Mouse (Mus musculus) right cerebral cortex, postnatal 14 days (tissue): ENCODE results near the gene Ankrd12.

Experiments used
- DNase-seq: peaks from one replicate; pipeline ENCODE4 v3.0.0; 2022

The Ankrd12 gene

DNA sequence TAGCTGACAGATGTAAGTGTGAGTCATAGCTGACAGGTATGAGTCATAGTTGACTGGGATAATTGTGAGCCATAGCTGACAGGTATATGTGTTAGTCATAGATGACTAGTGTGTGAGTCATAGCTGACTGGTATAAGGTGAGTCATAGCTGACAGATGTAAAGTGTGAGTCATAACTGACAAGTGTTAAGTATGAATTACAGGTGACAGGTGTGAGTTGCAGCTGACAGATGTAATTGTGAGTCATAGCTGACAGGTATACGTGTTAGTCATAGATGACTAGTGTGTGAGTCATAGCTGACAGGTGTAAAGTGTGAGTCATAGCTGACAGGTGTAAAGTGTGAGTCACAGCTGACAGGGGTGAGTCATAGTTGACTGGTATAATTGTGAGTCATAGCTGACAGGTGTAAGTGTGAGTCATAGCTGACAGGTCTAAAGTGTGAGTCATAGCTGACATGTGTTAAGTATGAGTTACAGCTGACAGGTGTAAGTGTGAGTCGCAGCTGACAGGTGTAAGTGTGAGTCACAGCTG lies 115.2 kb downstream of the Ankrd12 start:
- DNase-seq = no peak

- DNase-seq = no peak
Measured at GRCm38 (mm10) chr17:65959011-65959410, 117.9 kb downstream of the Ankrd12 start.

- DNase-seq = no peak
Measured at GRCm38 (mm10) chr17:65958366-65958765, 118.5 kb downstream of the Ankrd12 start.

GRCm38 (mm10) chr17:65957782-65958325 lies 119.0 kb downstream of the Ankrd12 start:
- no peak for DNase-seq

DNA sequence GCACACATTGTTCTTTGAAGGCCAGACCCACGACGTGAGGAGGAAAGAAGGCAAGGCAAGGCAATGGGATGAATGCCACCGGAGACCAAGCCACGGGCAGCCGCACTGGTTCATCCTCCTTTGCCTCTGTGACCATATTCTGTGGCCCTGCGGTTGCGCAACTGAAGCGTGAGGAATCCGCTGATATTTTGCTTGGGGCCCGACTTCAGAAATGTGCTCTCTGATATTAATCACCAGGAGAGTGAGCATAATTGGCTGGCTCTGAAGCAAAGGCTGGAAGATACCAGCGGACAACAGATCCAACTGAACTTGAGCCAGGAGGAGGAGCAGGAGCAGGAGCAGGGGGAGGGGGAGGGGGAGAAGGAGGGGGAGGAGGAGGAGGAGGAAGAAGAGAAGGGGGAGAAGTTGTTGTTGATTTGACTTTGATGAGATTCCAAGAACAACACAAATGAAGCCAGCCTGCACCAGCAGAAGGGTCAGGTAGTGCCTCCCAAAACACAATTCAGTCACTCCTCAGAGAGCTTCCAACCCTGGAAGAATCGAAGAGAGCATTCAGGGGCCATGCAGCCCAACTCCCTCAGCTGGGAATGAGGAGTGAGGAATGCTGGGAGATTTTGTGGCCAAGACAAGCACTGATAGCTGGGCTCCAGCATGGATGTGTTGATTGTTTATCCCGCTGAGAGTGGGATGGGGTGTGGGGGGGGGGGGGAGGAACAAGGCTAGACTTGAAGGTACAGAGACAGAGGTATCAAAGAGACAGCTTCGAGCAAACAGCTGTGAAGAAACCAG lies 119.7 kb downstream of the Ankrd12 start:
- DNase-seq = no peak

GRCm38 (mm10) chr17:65956140-65956539 lies 120.7 kb downstream of the Ankrd12 start:
- no peak for DNase-seq

- DNase-seq = no peak
Measured at GRCm38 (mm10) chr17:65953959-65954358, 122.9 kb downstream of the Ankrd12 start.

DNA sequence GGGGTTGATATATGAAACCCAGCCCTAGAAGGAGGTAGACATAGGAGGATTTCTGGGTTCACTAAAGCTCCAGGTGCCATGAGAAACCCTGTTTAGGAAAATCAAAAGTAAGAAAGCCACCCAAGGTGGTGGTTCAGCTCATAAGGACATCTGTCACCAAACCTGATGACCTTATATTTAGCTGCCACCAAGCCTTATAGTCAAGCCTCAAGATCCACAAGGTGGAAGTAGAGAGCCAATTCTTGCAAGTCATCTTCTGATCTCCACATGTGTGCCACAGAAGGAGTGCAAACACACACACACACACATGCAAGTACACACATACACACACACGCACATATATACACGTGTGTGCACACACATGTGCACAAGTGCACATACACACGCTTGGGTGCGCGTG lies 124.8 kb downstream of the Ankrd12 start:
- DNase-seq = no peak

DNA sequence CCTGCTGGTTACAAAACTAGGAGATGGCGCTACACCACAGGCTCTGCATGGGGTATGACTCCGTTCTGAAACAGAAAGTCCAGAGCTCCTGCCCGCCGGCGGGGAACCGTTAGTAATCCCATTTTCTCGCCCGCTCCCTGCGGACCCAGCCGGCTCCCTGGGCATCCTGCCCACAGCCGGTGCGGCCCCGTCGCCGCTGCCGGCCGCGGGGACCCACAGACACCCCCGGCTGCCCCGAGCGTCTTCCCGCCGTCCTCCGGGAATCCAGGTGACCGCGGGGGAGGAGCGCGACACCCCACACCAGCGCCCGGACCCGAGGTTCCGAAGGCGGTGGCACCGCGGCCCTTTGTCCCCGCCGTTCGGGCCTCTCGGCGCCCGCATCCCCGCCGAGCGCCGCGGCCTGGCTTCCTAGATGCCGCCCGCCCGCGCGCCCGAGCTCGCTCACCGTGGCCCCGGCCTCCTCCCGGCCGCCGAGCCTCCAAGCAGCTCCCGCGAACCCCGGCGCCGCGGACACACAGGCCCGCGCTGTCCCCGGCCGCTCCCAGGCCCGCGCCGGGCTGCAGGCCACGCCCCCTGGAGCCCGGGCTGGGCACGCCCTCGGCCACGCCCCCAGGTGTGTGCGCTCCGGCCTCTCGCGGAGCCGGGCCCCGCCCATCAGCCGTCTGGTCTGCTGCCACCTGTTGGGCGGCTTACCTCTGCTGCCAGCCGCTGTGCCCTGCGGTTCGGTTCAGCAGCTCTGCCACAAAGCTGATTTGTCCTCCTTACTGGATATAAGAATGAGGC lies 126.1 kb downstream of the Ankrd12 start, which contains the start of gene Twsg1:
TSS of gene Twsg1 (minus strand) at position 605 of the 783 bp plus-strand sequence.
- peak; percentile 89 for DNase-seq

GRCm38 (mm10) chr17:65950183-65950582 lies 126.7 kb downstream of the Ankrd12 start:
- DNase-seq = no peak

DNA sequence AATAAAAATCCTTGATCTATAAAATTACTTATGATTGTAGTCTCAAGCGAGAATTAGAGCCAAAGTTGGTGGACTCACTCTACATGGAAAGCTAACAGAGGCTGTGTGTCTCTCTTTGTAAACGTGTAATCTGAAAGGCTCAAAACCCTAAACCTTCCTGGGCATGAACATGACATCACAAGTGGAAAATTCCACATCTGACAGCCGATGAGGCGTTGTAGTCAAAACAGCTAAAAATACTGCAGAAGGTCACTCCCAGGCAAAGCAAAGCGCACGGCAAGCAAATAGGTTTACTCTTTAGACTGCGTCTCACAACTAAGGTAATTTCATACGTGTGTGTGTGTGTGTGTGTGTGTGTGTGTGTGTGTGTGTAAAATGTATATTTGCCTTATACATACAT lies 129.6 kb downstream of the Ankrd12 start:
- DNase-seq = no peak

- DNase-seq = no peak
Measured at GRCm38 (mm10) chr17:65945420-65945819, 131.5 kb downstream of the Ankrd12 start.

GRCm38 (mm10) chr17:65942394-65942793 lies 134.5 kb downstream of the Ankrd12 start:
- DNase-seq = no peak

GRCm38 (mm10) chr17:65941275-65941674 lies 135.6 kb downstream of the Ankrd12 start:
- no peak for DNase-seq

DNA sequence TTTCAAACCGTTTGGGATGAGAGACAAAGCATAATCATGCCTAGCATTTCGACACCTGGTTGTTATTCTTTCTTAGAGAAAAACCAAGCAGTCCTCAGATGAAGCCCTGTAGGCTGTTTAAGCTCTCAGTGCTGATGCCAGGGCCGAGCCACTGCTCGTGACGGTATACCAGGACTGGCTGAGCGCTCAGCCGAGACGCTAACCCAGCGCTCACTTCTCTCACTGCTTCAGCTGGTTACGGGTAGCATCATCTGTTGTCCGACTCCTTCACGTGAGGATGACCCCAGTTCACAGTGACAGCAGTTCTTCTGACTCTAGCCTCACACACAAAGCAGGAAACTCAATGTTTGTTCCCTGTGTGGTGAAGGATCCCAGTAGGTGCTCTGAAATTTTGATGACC lies 136.7 kb downstream of the Ankrd12 start:
- DNase-seq = no peak

DNA sequence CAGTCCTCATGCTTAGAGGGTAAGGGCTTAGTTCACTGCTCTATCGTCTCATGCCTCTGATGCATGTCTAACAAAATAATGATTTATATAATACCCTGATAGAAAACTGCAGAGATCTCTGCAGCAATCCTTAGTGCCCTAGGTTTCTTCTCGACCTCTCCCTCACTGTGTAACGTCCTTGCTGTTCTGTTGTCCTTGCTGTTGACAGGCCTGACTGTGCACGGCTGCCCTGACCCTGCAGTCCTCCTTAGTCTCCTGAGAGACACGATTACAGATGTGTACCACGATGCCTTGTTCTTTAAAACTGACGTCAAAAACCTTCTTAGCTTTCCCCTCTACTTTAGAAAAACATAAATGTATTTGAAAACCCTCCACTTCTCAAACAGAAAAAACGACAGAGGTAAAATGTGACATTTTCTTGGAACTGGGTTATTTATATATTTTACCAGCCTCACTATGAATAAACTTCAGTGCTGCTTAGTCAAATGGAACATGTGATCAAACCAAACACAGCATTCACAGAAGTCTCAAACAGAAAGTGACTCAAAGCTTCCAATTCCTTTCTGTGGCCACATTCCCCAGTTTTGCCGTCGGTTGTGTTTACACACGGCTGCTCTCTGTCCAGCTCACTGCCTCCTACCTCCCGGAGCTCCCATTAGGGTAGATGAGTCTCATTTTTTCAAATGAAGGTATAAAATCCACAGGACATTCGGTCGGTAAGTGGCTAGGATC lies 137.3 kb downstream of the Ankrd12 start:
- DNase-seq = no peak

GRCm38 (mm10) chr17:65937671-65938070 lies 139.2 kb downstream of the Ankrd12 start:
- no peak for DNase-seq

DNA sequence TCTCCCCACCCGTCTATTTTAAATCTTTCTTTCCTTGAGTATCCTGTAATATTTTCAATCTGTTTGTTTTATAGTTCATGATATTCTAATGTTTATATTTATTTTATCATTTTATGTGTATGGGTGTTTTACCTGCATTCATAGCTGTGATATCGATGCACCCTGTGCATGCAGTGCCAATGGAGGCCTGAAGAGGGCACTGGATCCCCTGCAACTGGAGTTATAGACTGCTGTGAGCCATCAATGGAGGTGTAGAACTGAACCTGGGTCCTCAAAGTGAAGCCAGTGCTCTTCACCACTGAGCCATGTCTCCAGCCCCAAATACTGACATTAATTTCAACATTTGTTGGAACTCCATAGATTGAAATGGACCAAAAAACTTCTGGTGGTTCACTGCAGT lies 143.1 kb downstream of the Ankrd12 start:
- DNase-seq = no peak

GRCm38 (mm10) chr17:65931525-65931924 lies 145.4 kb downstream of the Ankrd12 start:
- DNase-seq = no peak

- DNase-seq = no peak
Measured at GRCm38 (mm10) chr17:65930960-65931359, 145.9 kb downstream of the Ankrd12 start.

DNA sequence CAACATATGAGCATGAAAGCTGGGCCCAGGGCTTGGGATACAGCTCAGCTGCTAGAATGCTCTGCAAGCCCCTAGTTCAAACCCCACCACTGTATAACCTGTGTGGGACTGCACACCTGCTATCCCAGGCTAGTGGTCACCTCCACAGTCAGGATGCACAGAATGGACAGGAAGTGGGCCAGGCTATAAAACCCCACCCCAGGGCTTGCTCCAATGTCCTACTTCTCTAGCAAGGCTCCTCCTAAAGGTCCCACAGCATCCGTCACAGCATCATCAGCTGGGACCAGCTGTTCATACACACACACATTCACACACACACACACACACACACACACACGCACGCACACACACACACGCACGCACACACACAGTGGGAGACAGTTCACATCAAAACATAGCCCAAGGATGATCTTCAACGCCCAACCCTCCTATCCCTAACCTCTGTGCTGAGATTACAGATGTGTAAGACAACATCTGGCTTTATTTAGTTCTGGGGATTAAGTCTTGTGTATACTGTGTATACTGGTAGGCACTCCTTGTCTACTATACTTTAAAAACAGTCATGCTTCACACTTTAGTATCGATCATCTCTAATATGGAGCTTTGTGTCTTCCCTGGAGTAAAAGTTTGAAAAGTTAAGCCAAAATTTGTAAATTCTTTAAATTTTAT lies 146.6 kb downstream of the Ankrd12 start:
- no peak for DNase-seq

DNA sequence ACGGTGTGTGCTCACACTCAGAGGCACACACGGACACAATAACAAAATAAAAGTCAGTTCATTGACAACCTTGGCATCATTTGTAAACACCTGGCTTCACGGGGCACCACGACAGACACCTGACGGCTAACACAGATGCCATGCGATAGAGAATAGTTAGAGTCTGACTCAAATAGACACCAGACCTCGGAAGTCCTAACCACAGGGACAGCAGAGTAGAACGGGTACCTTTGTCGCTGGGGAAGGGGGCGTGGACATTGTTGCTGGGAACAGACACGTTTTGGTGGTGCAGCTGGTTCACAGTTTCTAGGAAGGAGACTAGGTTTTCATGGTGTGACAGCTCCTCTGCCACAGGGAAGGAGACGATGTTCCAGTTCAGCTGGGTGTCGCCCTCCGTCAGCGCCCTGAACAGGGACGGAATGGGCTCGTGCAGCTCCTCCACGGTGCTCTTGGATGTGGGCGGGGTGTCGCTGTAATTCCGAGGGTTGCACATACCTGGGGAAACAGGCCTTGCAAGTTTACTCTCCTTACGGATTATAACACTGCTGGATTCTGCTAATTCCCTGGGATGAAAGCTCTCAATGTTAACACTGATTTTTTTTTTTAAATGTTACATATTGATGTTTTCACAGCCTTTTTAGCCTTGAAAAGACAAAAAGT lies 147.4 kb downstream of the Ankrd12 start:
- no peak for DNase-seq
